Mouse (Mus musculus) ovary, postnatal 14 days (tissue): ENCODE results near the gene Taok3.

ENCODE experiments used
- DNase-seq: peaks from one replicate; pipeline ENCODE4 v3.0.0; 2022; ENCODE audit warnings: low spot score

Gene Taok3

DNA sequence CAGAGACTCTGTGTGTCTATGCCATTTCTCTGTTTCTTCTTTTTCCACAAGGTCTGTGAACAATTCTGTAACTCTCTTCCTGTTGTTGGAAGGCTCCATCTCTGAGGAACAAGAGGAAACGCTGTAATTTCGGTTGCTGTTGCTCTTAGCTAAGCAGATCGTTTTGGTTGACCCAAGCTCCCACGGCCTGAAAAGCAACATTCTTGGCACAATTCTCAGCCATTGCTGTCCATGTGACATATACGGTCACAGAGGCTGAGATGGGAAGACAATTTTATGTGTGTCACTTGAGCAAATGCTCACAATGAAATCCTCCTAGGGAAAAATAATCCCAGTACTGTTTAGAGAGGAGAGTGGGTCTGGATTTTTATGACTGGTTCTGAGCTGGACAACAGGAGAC is 62.0 kb downstream of the Taok3 start:
- no peak for DNase-seq

DNA sequence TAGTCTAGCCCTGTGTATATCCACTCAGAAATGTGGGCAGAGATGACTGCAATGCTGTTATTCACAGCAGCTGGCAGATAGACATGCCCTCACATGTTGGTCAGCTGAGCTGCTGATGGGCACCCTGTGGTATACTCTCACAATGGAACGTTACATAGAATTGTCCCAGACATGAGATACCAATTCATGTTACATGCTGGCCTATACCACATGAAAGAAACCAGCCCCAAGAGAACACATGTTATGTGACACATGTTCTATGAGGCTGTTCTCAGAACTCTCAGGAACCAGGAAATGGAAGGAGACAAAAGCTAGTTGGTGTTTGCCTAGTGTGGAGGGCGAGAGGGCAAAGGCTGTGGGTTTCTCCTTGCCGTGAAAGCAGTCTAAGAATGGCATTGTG is 62.5 kb downstream of the Taok3 start:
- no peak for DNase-seq

GRCm38 (mm10) chr5:117184832-117185231 is 64.9 kb downstream of the Taok3 start:
- DNase-seq: no peak

- no peak for DNase-seq
These were observed 65.7 kb downstream of the Taok3 start for GRCm38 (mm10) chr5:117185673-117186072.

- no peak for DNase-seq
These were observed 72.1 kb downstream of the Taok3 start for GRCm38 (mm10) chr5:117192061-117192460.

GRCm38 (mm10) chr5:117193748-117194147 is 73.8 kb downstream of the Taok3 start:
- DNase-seq: no peak

DNA sequence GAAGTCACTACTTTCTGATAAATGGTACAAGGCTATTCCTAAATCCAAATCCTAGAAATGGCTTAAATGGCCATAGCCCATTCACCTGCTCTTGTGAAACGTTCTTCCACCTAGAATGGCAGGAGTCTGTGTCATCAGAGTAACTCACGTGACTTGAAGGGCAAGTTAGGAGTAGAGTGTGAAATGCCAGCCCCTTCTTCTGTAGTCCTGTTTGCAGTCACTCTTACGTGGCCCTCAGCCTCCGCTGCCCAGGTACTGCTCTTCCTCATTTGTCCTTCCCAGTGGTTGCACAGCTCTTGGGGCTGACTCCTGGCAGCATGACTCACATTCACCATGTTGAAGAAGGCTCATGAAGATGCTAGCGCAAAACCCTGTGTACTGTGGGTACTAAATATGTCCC is 74.7 kb downstream of the Taok3 start:
- DNase-seq: no peak

GRCm38 (mm10) chr5:117196551-117196950 is 76.6 kb downstream of the Taok3 start:
- no peak for DNase-seq

DNA sequence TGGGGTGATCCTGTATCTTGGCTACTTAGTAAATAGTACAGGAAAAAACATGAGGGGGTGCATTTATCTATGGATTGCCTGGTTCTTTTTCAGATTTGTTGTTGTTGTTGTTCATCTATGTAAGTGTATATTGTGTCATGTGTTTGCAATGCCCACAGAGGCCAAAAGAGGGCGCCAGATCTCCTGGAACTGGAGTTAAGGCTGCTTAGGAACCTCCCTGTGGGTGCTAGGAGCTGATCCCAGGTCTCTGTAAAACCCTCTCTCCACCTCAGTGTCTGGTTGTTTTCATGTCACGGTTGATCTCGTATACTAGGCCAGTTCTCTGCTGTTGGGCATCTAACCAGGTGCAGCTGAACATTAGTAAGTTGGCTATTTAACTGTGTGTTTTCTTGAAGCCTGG is 78.5 kb downstream of the Taok3 start:
- no peak for DNase-seq

- no peak for DNase-seq
These were observed 87.4 kb downstream of the Taok3 start for GRCm38 (mm10) chr5:117207286-117207685.

- DNase-seq: no peak
These were observed 94.1 kb downstream of the Taok3 start for GRCm38 (mm10) chr5:117214016-117214415.

DNA sequence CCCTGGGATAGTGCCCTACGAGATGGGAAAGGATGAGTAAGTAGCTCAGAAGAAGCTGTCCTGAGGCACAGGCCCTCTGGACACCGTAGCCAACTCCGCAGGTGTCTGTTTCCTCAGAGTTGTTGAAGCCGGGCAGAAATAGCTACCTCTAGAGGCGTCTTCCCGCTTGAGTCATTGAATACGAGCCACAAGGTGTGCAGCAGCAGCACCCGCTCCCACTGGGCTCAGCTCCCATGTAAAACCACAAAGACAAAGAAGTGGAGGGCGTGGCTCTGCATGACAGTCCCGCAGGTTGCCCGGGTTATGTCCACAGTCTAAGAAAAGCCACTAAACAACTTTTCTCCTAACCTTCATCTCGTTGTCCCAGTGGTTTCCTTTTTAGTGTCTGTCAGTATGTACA is 111.1 kb downstream of the Taok3 start:
- no peak for DNase-seq

DNA sequence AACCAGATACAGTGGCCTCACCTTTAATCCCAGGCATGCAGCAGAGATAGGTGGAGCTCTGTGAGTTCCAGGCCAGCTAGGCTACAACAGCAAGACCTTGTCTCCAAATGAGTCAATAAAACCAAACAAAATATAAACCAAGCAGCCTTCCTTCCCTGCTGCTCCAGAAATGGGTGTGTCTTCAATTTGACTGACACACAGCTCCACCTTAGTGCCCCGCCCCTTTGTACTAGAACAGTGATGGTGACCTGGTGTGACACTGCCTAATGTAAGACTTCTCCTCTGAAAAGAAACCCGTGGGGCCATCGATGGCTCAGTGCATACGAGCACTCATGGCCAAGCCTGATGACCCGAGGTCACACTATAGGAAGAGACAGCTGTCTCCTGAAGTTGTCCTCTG is 116.6 kb downstream of the Taok3 start:
- DNase-seq: no peak

GRCm38 (mm10) chr5:117239106-117239505 is 119.2 kb downstream of the Taok3 start:
- DNase-seq: no peak

- DNase-seq: no peak
These were observed 120.4 kb downstream of the Taok3 start for GRCm38 (mm10) chr5:117240321-117240731.

GRCm38 (mm10) chr5:117240761-117241322 is 120.9 kb downstream of the Taok3 start:
- DNase-seq: peak; percentile 11

DNA sequence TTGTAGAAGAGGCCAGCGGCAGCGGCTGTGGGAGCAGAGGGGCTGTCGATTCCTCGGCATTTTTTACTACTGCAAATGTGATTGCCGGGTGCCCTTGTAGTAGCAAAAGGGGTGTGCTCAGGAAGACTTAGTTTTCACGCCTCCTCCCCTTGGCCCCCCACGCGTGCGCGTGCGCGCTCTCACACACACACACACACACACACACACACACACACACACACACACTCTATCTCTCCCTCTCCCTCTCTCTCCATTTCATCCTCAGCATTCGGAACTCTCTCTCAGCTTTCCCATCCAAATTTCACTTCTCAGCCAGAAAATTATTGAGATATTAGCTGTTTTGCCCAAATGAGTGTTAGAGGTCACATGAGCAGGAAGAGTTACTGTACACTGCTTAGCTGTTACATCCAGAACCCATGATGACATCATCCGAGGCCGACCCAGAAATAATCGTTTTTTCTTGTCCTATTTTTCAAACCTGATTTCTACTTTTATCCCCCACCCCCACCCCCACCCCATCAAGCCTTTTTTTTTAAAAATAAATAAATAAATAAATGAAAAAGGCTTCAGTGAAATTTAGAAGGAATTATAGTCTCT is 122.1 kb downstream of the Taok3 start:
- DNase-seq: no peak

DNA sequence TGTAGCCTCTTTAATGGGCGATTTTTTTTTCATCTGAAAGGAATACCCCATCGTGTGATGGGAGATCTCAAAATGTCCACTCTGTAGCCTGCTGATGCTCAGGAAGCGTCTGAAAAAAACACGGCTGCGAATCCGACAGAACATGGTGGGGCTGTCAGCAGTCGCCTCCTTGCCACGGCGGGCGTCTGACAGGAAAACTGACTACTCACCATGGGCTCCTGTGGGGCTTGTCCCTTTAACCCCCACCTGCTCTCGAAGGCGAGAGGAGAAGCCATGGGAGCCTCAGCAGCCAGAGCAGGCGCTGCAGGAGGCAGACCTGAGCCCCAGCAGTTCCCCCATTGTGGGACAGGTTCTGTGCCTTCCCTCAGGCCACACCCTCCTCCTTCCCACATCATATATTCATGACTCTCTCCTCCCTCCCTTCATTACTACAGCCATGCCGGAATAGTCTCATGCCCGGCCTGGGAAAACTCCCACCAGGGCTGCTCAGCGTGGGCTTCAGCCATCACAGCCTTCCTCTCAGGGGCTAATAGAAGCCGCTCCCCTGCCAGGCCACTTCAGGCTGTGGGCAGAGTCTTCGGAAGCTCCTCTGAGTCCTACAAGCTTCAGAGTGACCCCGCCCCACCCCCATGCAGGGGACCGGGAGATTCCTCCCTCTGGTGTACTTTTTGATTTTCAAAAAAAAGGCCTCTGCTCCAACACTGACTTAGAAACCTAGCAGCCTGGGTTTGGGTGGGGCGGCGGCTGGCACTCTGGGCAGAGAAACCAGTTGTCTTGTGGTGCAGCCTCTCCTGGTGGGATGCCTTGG is 122.9 kb downstream of the Taok3 start:
- no peak for DNase-seq

DNA sequence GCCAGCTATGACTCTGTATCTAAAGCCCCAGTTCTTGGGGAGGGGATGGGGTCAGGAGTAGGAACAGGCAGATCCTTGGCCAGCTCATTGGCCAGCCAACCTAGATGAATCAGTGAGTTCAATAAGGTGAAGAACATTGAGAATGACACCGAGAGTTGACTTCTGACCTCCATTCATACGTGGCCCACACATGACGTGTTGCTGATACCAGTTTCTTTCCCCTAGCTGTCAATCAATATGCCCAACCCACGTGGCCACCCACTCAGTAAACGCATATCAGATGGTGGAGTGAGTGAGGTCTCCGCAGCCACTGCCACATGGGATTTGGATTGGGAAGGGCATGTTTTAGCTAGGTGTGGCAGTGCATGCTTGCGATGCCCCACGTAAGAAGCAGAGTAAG is 125.2 kb downstream of the Taok3 start:
- DNase-seq: no peak

DNA sequence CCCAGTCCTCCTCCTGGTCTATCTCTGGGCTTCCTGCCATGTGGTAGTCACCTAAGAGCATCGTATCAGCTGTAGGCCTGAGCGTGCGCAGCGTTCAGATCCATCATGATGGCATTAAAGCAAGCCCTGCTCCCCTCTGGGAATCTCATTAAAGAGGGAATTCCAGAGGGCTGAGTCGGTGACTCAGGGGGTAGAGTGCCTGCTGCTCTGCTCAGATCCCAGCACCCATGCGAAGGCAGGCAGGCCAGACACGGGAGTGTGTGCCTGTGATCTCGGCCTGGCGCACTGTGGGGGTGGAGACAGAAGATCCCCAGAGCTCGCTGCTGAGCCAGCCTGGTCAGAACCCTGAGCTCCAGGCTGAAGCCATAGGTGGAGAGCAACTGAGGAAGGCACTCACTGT is 128.4 kb downstream of the Taok3 start:
- no peak for DNase-seq

DNA sequence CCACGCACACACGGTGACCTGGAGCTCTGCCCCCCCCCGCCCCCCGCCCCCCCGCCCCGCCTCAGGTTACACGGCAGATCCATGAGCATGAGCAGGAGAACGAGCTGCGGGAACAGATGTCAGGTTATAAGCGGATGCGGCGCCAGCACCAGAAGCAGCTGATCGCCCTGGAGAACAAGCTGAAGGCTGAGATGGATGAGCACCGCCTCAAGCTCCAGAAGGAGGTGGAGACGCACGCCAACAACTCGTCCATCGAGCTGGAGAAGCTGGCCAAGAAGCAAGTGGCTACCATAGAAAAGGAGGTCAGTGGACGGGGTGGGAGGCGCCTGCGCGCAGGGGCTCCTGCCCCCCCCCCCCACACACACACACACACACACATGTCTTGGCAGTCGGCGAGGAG is 130.9 kb downstream of the Taok3 start:
- DNase-seq: no peak

DNA sequence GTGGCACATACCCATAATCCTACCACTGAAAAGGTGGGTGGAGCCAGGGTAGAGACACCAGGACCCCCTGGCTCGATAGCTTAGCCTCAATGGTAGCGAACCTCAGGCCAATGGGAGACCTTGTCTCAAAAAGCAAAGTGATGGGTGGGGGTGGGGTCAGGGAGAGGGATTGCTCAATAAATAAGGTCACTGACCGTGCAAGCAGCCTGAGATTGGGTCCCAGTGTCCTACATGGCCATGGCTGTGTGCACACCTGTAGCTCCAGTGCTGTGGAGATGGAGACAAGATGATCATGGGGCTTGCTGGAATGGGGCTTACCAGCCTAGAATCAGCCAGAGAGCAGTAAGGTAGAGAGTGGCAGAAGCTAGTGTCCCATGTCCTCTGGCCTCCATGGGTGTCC is 131.8 kb downstream of the Taok3 start:
- no peak for DNase-seq

- DNase-seq: no peak
These were observed 138.3 kb downstream of the Taok3 start for GRCm38 (mm10) chr5:117258276-117258675.

- DNase-seq: no peak
These were observed 143.6 kb downstream of the Taok3 start for GRCm38 (mm10) chr5:117263566-117263965.
